Mouse (Mus musculus): ENCODE measurements around the gene Dcakd.
"Not testable (repeated sequence)": the region's sequence is repeated elsewhere in the genome, so short reads cannot be mapped to it uniquely, and the experiment has no call there.

Gene Dcakd

GRCm38 (mm10) chr11:102981151-102981890 is 46.8 kb downstream of the Dcakd start:
- no peak for DNase-seq (ENCODE audit: low read depth in 2 of 2, low spot score in 2 of 2)

- no peak for DNase-seq (ENCODE audit: low read depth in 2 of 2, low spot score in 2 of 2)
Measured at GRCm38 (mm10) chr11:102978052-102978666, 50.0 kb downstream of the Dcakd start.

GRCm38 (mm10) chr11:102975966-102976365 is 52.2 kb downstream of the Dcakd start:
- not testable (repeated sequence) for DNase-seq (ENCODE audit: low read depth in 2 of 2, low spot score in 2 of 2)

GRCm38 (mm10) chr11:102972326-102972725 is 55.8 kb downstream of the Dcakd start:
- DNase-seq (ENCODE audit: low read depth in 2 of 2, low spot score in 2 of 2), result no peak

- no peak for DNase-seq (ENCODE audit: low read depth in 2 of 2, low spot score in 2 of 2)
Measured at GRCm38 (mm10) chr11:102971604-102972003, 56.5 kb downstream of the Dcakd start.

- no peak for DNase-seq (ENCODE audit: low read depth in 2 of 2, low spot score in 2 of 2)
Measured at GRCm38 (mm10) chr11:102964547-102965091, 63.5 kb downstream of the Dcakd start.

GRCm38 (mm10) chr11:102963855-102964546 is 64.1 kb downstream of the Dcakd start:
- DNase-seq (ENCODE audit: low read depth in 2 of 2, low spot score in 2 of 2), result no peak

GRCm38 (mm10) chr11:102963246-102963854 is 64.8 kb downstream of the Dcakd start:
- DNase-seq (ENCODE audit: low read depth in 2 of 2, low spot score in 2 of 2), result no peak

GRCm38 (mm10) chr11:102962861-102963245 is 65.3 kb downstream of the Dcakd start:
- DNase-seq (ENCODE audit: low read depth in 2 of 2, low spot score in 2 of 2), result no peak

GRCm38 (mm10) chr11:102961082-102961481 is 67.1 kb downstream of the Dcakd start:
- DNase-seq (ENCODE audit: low read depth in 2 of 2, low spot score in 2 of 2), result no peak

- DNase-seq (ENCODE audit: low read depth in 2 of 2, low spot score in 2 of 2), result no peak
Measured at GRCm38 (mm10) chr11:102958870-102959269, 69.3 kb downstream of the Dcakd start.

GRCm38 (mm10) chr11:102958431-102958830 is 69.7 kb downstream of the Dcakd start:
- DNase-seq (ENCODE audit: low read depth in 2 of 2, low spot score in 2 of 2), result no peak

GRCm38 (mm10) chr11:102957692-102958091 is 70.4 kb downstream of the Dcakd start:
- no peak for DNase-seq (ENCODE audit: low read depth in 2 of 2, low spot score in 2 of 2)

GRCm38 (mm10) chr11:102956962-102957614 is 71.0 kb downstream of the Dcakd start:
- no peak for DNase-seq (ENCODE audit: low read depth in 2 of 2, low spot score in 2 of 2)

- DNase-seq (ENCODE audit: low read depth in 2 of 2, low spot score in 2 of 2), result no peak
Measured at GRCm38 (mm10) chr11:102952922-102953321, 75.2 kb downstream of the Dcakd start.

GRCm38 (mm10) chr11:102948043-102948961 is 79.8 kb downstream of the Dcakd start:
- DNase-seq (ENCODE audit: low read depth in 2 of 2, low spot score in 2 of 2), result peak in 1 of 2 experiments; percentile 9

GRCm38 (mm10) chr11:102946992-102947343 is 81.2 kb downstream of the Dcakd start:
- no peak for DNase-seq (ENCODE audit: low read depth in 2 of 2, low spot score in 2 of 2)

- peak; percentile 31 to 48 for DNase-seq (ENCODE audit: low read depth in 2 of 2, low spot score in 2 of 2)
Measured at GRCm38 (mm10) chr11:102946265-102946991, 81.7 kb downstream of the Dcakd start, which contains the start of gene C1ql1. C1ql1 (minus strand) TSS chr11:102946688.
